Mouse (Mus musculus) thymus, adult 2 months (tissue): ENCODE results near the gene Crkl. TPM values are rescaled to one million over a fixed set of nuclear protein-coding genes. Genes with fewer than 3 reads are reported as not detected.
A peak's percentile ranks its signal among the peaks of the same experiment; 100 is the strongest.
"Not testable (repeated sequence)": the region's sequence is repeated elsewhere in the genome, so short reads cannot be mapped to it uniquely, and the experiment has no call there.

Experiments used
- DNase-seq: peaks from one replicate; pipeline ENCODE4 v3.0.0; 2021
- H3K27ac ChIP-seq: fragments of 200-500 bp; 2 replicates; pipeline ENCODE4 v1.5.1; 2012; ENCODE audit warnings: low read length, control low read depth; ENCODE audit not compliant: control insufficient read depth, insufficient read depth
- H3K27me3 ChIP-seq: fragments of 200-500 bp; 2 replicates; pipeline ENCODE4 v1.6.1; 2012; ENCODE audit warnings: mild to moderate bottlenecking, low read length, moderate library complexity, mixed read lengths; ENCODE audit not compliant: control insufficient read depth, insufficient read depth
- H3K36me3 ChIP-seq: fragments of 200-500 bp; 2 replicates; pipeline ENCODE4 v1.6.1; 2012; ENCODE audit warnings: mild to moderate bottlenecking, low read length, moderate library complexity; ENCODE audit not compliant: control insufficient read depth, insufficient read depth
- H3K4me1 ChIP-seq: fragments of 200-500 bp; replicated peaks from 2 replicates; pipeline ENCODE4 v1.6.1; 2012; ENCODE audit warnings: low read length; ENCODE audit not compliant: control insufficient read depth, insufficient read depth
- H3K4me3 ChIP-seq: fragments of 200-500 bp; 2 replicates; pipeline ENCODE4 v1.5.1; 2012; ENCODE audit warnings: mild to moderate bottlenecking, low read length, control low read depth, moderate library complexity; ENCODE audit not compliant: control insufficient read depth, insufficient read depth
- CTCF ChIP-seq: fragments of 200-500 bp; IDR thresholded peaks from 2 replicates; pipeline ENCODE4 v1.5.1; 2012; ENCODE audit warnings: mild to moderate bottlenecking, control low read depth, low read length, moderate library complexity, borderline replicate concordance; ENCODE audit not compliant: control insufficient read depth, poor library complexity, insufficient read depth; ENCODE audit errors: extremely low read depth
- POLR2A ChIP-seq: fragments of 200-500 bp; IDR thresholded peaks from 2 replicates; pipeline ENCODE4 v1.6.1; 2012; ENCODE audit warnings: mild to moderate bottlenecking, low read length, control low read depth, moderate library complexity; ENCODE audit not compliant: control insufficient read depth, poor library complexity, insufficient read depth; ENCODE audit errors: extremely low read depth
- WGBS: fragments of 180-500 bp; shearing (Covaris S2); methylation state at CpG from one replicate; pipeline ENCODE4 v1.1.7; 2018; 5-methylcytosine and 5-hydroxymethylcytosine counted together
- polyA plus RNA-seq: library from polyadenylated mRNA; depleted of rRNA; stranded (reverse); fragments of >200 nt; gene quantifications from 2 replicates; pipeline ENCODE4 v1.2.3, GENCODE M21; 2012

Gene Crkl
- polyA plus RNA-seq, 1 experiment: 147 TPM

DNA sequence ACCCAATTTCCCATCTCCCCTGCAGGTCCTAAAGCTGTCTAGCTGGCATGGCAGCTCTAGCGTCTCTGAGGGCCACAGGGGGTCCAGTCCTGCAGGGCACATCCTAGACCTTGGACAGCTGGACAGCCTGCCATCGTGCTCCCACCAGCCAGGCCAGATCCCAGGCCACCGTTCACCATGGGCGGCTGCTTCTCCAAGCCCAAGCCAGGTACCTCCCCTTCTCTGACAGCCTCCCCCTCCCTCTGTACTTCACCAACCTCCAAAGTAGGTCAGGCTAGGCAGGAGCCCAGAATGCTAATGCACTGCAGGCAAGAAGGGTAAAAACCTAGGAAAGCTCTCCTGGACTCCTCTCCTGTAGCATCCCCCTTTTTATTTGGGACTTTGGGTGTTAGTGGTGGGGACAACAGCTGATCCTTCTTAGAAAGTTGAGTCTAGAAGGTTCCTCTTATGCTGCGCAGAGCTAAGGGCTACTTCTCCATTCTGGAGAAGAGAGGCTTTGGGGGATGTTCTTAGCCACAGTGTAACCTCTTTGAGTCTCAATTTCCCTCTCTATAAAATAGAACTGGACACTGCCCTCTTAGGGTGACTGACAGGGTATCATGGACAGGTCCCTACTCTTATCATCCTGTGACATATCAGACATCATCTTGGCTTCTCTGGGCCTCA is 40.2 kb downstream of the Crkl start:
- no peak overlapping the region for H3K27ac ChIP-seq
- no peak for DNase-seq
- no peaks in the 10 kb centered on the region; the same call in 1 of the 2 replicates for H3K36me3 ChIP-seq
- peaks cover 8% of the 10 kb centered on the region for H3K4me1 ChIP-seq
- H3K4me3 ChIP-seq: no peak overlapping the region
- H3K27me3 ChIP-seq: no peaks in the 10 kb centered on the region
- TF ChIP-seq CTCF (no peak), POLR2A (no peak)
- WGBS: 49% methylated on average over 5 of the region's 5 CpGs

DNA sequence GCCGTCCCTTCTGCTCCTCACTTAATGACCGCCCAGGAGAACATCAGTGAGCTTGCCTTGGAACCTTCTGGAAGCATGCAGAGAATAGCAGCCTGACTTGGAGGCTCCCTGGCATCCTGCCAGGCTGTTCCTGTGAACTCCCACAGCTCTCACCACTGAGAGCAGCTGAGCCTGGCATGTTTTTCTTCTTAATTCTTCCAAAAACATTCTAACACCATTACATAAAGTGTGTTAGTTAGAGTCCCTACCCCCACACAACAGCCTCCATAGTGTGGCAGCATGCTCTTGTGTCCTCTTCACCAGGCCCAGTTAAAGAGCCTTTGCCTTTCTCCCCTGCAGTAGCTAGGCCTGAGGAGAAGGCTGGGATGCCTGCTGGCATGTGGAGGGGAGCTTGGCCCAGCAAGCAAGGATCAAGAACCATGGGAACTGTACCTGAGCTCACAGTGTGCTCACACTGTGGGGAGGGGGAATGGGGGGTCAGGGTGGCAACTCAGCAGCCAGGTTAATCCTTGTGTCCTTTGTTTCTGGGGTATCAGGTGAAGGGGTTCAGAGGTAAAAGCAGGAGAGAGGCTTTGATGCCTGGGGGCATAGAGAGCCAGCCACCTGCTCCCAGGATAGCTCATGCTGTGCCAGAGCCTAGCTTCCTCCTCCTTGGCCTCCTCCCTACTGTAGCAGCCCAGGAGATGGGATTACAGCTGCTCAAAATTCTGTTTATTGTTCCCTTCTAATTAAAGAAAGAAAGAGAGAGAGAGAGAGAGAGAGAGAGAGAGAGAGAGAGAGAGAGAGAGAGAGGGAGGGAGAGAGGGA is 44.9 kb downstream of the Crkl start:
- H3K4me1 ChIP-seq: no peaks in the 10 kb centered on the region
- TF ChIP-seq CTCF: no peak
- TF ChIP-seq POLR2A: no peak
- DNase-seq: no peak
- WGBS: 93% methylated on average over 2 of the region's 2 CpGs
- H3K27ac ChIP-seq: no peak overlapping the region
- no peak overlapping the region for H3K4me3 ChIP-seq
- H3K27me3 ChIP-seq: no peaks in the 10 kb centered on the region
- H3K36me3 ChIP-seq: no peaks in the 10 kb centered on the region

DNA sequence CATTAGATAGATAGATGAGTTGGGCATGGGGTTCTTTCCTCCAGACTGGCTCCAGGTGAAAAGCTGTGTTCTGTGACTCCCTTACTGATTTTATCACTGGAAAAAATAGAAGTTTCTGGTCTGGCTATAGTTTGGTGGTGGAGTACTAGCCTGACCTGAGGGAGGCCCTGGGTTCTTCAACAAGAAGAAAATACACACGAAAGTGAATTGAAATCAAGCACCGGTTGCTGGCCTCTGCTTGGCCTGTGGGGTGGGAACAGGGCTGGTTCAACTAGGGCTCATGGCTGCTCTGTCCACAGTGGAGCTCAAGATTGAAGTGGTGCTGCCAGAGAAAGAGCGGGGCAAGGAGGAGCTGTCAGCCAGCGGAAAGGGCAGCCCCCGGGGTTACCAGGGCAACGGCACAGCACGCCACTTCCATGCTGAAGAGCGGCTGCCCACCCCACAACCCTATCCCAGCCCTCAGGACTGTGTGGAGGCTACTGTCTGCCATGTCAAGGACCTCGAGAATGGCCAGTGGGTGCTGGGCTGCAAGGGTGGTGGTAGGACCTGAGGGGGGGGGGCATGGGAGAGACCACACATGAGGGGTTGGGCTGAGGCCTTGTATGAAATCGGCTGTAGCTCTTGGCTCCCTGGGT is 47.6 kb downstream of the Crkl start:
- 81% methylated on average over 10 of the region's 10 CpGs for WGBS
- no peaks in the 10 kb centered on the region for H3K27me3 ChIP-seq
- no peak overlapping the region for H3K27ac ChIP-seq

DNA sequence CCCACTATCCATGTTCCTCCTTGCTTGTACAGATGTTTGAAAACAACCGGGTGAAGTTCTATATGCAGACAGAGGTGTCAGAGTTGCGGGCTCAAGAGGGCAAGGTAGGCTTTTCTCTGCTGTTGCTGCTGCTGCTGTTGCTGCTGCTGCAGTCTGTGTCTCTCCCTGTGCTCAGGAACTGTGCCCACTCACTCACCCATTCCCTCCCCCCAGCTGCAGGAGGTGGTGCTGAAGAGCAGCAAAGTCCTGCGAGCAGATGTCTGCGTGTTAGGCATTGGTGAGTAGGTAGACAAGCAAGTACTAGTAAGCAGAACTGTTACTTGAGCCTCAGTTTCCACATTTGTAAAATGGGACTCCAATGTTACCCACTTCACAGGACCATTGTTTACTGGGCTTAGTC is 50.9 kb downstream of the Crkl start:
- WGBS: 76% methylated on average over 4 of the region's 4 CpGs

More for the DNA sequence above, 47.6 kb downstream of the Crkl start:
- TF ChIP-seq POLR2A: no peak
- no peak for TF ChIP-seq CTCF
- Histone ChIP-seq H3K36me3 (no peaks in the 10 kb centered on the region), H3K4me1 (no peaks in the 10 kb centered on the region), H3K4me3 (no peak overlapping the region)
- no peak for DNase-seq

DNA sequence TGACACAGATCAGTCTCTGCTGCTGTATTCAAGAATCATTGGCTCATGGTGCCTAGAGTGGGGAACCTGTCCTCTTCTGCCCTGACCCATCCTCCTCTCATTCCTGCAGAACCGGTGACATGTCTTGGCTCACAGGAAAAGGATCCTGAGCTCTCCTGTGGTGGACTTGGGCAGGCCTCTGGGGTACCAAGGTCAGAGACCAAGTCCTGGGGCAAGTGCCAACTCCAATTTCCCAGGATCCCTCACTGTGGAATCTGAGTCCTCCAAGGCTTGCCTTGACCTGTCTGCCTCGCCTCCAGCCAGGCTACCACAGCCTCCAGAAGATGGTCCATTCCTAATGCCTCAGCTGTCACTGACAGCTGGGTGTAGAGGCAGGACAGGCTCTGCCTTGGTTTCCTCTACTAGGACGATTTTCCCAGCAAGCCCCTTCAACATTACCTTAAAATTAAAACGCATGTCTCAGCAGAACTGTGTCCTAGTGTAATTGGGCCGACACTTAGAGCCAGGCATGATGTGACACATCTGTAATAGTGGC is 55.3 kb downstream of the Crkl start:
- Histone ChIP-seq H3K27me3 (no peaks in the 10 kb centered on the region), H3K4me3 (no peak overlapping the region), H3K4me1 (peaks cover 7% of the 10 kb centered on the region), H3K36me3 (peaks cover 1% of the 10 kb centered on the region; the same call in 1 of the 2 replicates), H3K27ac (no peak overlapping the region)
- 90% methylated on average over 5 of the region's 5 CpGs for WGBS
- no peak for TF ChIP-seq CTCF
- TF ChIP-seq POLR2A: no peak
- no peak for DNase-seq

More for the DNA sequence above, 50.9 kb downstream of the Crkl start:
- Histone ChIP-seq H3K4me1 (no peaks in the 10 kb centered on the region), H3K27ac (no peak overlapping the region), H3K36me3 (no peaks in the 10 kb centered on the region), H3K27me3 (no peaks in the 10 kb centered on the region), H3K4me3 (no peak overlapping the region)
- TF ChIP-seq POLR2A: no peak
- TF ChIP-seq CTCF: no peak
- DNase-seq: no peak

DNA sequence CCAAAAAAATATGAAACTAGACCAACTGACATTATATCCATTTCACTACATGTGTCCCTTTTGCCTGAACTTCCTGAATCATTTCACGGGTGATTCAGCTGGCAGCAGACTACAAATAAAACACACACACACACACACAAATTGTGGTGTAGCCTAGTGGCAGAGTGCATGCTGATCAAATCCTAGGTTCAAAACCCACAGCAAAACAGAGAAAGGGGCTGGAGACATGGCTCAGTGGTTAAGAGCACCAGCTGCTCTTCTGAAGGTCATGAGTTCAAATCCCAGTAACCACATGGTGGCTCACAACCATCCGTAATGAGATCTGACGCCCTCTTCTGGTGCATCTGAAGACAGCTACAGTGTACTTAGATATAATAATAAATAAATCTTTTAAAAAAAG is 56.2 kb downstream of the Crkl start:
- not testable (repeated sequence) for DNase-seq, H3K27me3 ChIP-seq, H3K4me1 ChIP-seq, H3K27ac ChIP-seq
- WGBS: 10% methylated on average over 3 of the region's 3 CpGs
- peak overlapping the region; percentile 78 for H3K4me3 ChIP-seq
- H3K36me3 ChIP-seq: peaks cover 10% of the 10 kb centered on the region; the same call in 1 of the 2 replicates
